Mouse (Mus musculus): Measurements from ENCODE around the gene Lce1e.
"Not testable (repeated sequence)": the region's sequence is repeated elsewhere in the genome, so short reads cannot be mapped to it uniquely, and the experiment has no call there.

Lce1e gene

GRCm38 (mm10) chr3:92708974-92709373 is at the start of gene Lce1e:
TSS of gene Lce1e (minus strand) at chr3:92709074.
- DNase-seq (ENCODE audit: low read depth, low spot score): no peak

DNA sequence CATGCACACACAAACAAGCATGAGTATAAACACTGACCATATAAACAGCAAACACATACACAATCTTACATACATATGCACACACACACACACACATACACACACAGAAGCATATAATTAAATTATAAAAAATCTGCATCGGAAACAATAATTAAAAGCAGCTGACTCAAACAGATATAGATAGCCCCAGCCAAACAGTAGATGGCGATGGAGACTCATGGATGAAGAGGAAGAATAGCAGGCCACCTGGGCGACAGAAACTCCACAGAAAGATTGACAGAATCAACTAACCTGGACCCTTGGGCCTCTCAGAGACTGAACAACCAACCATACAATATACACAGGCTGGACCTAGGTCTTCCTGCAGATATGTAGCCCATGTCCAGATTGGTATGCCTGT is 44.3 kb upstream of the Lce1e start:
- no peak for DNase-seq (ENCODE audit: low read depth, low spot score)

DNA sequence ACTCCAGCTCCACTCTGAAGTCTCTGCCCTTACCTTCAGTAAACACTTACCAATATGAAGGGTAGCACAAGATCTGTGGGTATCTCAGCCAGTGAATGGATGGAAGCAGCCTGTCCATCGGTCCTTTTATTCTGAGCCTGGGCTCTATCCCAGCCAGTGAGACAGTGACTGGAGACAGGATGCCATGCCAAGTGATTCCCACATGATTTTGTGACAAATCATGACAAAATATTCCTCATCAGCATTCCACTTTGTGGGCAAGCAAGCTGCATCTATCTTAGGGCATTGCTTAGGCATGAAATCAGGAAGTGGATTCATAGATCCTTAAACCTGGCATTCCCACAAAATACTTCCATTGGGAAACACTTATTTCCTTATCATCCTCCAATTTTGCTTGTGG is 43.4 kb upstream of the Lce1e start, which contains the start of gene Lce1g:
Lce1g (minus strand) TSS at position 101 of the 400 bp plus-strand sequence.
- no peak for DNase-seq (ENCODE audit: low read depth, low spot score)

DNA sequence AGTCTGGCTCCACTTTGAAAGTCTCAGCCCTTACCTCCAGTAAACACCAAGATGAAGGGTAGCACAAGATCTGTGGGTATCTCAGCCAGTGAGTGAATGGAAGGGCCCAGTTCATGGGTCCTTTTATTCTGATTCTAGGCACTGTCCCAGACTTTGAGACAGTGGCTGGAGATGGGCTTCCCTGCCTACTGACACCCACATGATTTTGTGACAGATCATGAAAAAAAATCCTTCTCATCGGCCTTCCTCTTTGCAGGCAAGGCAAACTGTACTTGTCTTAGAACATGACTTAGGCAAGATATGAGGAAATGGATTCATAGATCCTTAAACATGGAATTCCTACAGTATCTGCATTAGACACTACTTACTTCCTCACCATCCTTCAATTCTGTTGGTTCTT is 30.1 kb upstream of the Lce1e start, which contains the start of gene Gm38119:
Gm38119 (minus strand) TSS at position 101 of the 400 bp plus-strand sequence.
- no peak for DNase-seq (ENCODE audit: low read depth, low spot score)

GRCm38 (mm10) chr3:92722631-92723030 is 13.8 kb upstream of the Lce1e start:
- DNase-seq (ENCODE audit: low read depth, low spot score): no peak

DNA sequence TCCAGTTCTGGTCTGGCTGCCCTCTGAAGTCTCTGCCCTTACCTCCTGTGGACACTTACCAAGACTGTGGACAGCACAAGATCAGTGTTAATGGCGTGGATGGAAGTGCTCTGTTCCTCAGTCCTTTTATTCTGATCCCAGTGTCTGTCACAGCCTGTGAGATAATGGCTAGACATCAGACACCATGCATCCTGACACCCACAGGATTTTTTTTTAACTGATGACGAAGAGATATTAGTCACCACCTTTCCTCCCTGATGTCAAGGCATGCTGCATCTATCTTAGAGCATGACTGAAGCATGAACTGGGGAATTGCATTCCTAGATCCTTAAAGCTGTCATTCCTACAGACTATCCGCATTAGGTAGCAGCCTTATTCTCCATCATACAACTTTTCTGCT is 11.4 kb upstream of the Lce1e start, which contains the start of gene Lce1f:
Lce1f (minus strand) TSS at position 101 of the 400 bp plus-strand sequence.
- DNase-seq (ENCODE audit: low read depth, low spot score): no peak

DNA sequence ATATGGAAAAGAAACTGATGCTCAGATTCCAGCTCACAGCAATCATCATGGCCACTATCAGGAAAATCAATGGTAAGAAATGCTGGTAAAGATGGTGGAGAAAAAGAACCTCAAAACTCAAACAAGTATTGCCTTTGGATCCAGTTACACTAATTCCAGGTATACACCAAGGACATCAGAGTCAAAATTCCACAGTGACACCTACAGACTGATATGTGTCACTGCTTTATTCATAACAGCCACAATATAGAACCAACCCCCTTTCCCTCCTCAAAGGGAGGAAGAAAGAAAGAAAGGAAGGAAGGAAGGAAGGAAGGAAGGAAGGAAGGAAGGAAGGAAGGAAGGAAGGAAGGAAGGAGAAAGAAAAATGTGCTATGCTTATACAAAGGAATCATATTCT is 6.2 kb upstream of the Lce1e start:
- DNase-seq (ENCODE audit: low read depth, low spot score): no peak

- DNase-seq (ENCODE audit: low read depth, low spot score): no peak
Measured at GRCm38 (mm10) chr3:92694613-92695012, 14.3 kb downstream of the Lce1e start.

DNA sequence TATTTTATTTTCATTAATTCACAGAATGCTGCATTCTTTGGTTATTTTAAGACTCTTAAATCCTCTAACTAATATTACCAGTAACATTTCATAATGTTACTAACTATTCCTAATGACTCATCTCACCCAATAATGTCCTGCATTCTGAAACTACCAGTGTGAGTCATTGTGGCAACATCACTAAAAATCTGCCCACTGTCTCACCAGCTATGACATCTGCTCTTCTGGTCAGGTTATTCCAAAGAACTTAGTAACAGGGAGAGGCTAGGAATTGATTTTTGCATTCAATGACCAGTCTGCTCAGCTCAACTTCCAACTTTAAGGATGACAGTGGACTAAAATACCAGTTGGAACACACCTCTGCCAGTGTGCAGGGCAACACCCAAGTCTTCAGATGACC is 17.2 kb downstream of the Lce1e start:
- DNase-seq (ENCODE audit: low read depth, low spot score): no peak

- not testable (repeated sequence) for DNase-seq (ENCODE audit: low read depth, low spot score)
Measured at GRCm38 (mm10) chr3:92689154-92689553, 19.7 kb downstream of the Lce1e start.

DNA sequence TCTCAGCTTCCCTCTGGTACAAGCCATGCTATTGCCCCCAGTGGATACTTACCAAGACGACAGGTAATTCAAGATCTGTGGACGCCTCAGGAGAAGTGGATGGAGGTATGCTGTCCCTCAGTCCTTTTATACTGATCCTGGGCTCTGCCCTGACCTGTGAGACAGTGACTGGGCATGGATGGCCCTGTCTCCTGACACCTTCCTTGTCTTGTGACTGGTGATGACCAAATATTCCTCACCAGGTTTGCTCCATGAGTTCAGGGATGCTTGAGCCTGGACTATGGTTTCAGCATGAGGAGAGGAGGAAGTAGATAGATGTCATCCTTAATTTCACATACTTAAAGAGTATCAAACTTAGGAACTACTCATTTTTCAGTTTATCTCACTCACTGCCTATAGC is 21.8 kb downstream of the Lce1e start, which contains the start of gene Lce1d:
Lce1d (minus strand) TSS at position 101 of the 400 bp plus-strand sequence.
- no peak for DNase-seq (ENCODE audit: low read depth, low spot score)

GRCm38 (mm10) chr3:92678947-92679346 is 29.9 kb downstream of the Lce1e start, which contains the start of gene Lce1c:
TSS of gene Lce1c (plus strand) at chr3:92679247.
- DNase-seq (ENCODE audit: low read depth, low spot score): no peak

GRCm38 (mm10) chr3:92670215-92670614 is 38.7 kb downstream of the Lce1e start, which contains the start of gene Lce1a2:
TSS of gene Lce1a2 (minus strand) at chr3:92670315.
- no peak for DNase-seq (ENCODE audit: low read depth, low spot score)

Data from A20 (cell line).